Mouse (Mus musculus) ES-E14 (cell line): ENCODE data around the gene Lrrc4. TPM values are rescaled to one million over a fixed set of nuclear protein-coding genes. Genes with fewer than 3 reads are reported as not detected.

ENCODE experiments used
- DNase-seq: peaks from one replicate; pipeline ENCODE4 v3.0.0-alpha.2; 2013; ENCODE audit warnings: low read depth, low spot score
- H3K27ac ChIP-seq: 2 replicates; pipeline ENCODE4 v1.5.1; 2012; ENCODE audit warnings: low read depth, mild to moderate bottlenecking, low read length, moderate library complexity, mixed read lengths; ENCODE audit not compliant: poor library complexity, insufficient read depth, severe bottlenecking
- H3K36me3 ChIP-seq: 2 replicates; pipeline ENCODE4 v1.6.1; 2012; ENCODE audit warnings: mild to moderate bottlenecking, low read length, moderate library complexity, mixed read lengths; ENCODE audit not compliant: control insufficient read depth, poor library complexity, insufficient read depth, severe bottlenecking
- H3K4me1 ChIP-seq, 2 experiments: fragments of 150-350 bp in 1 of 2; sonication (generic) in 1 of 2; 2 replicates each; pipeline ENCODE4 v1.6.1; 2012; ENCODE audit warnings: low read length in 2 of 2, mild to moderate bottlenecking in 1 of 2, mixed read lengths in 1 of 2; ENCODE audit not compliant: control insufficient read depth in 2 of 2, insufficient read depth in 2 of 2, poor library complexity in 1 of 2
- H3K4me3 ChIP-seq, 2 experiments: fragments of 150-350 bp in 1 of 2; sonication (generic) in 1 of 2; 2 replicates each; pipeline ENCODE4 v1.5.1; 2012; ENCODE audit warnings: low read length in 2 of 2, low read depth in 1 of 2, mild to moderate bottlenecking in 1 of 2, mixed read lengths in 1 of 2; ENCODE audit not compliant: insufficient read depth in 1 of 2, poor library complexity in 1 of 2, severe bottlenecking in 1 of 2
- H3K9ac ChIP-seq: 2 replicates; pipeline ENCODE4 v1.6.1; 2012; ENCODE audit warnings: low read depth, mild to moderate bottlenecking, low read length, mixed read lengths; ENCODE audit not compliant: poor library complexity, insufficient read depth, severe bottlenecking
- H3K9me3 ChIP-seq: fragments of 150-350 bp; sonication (generic); 2 replicates; pipeline ENCODE4 v1.6.1; 2012; ENCODE audit warnings: low read depth, mild to moderate bottlenecking, low read length; ENCODE audit not compliant: control insufficient read depth, insufficient read depth
- CHD2 ChIP-seq: IDR thresholded peaks from 2 replicates; pipeline ENCODE4 v1.6.1; 2014; ENCODE audit warnings: mild to moderate bottlenecking, low read depth, low read length, inconsistent platforms
- HCFC1 ChIP-seq: IDR thresholded peaks from 2 replicates; pipeline ENCODE4 v1.6.1; 2012; ENCODE audit warnings: low read length, inconsistent platforms, borderline replicate concordance; ENCODE audit not compliant: insufficient read depth
- MAFK ChIP-seq: IDR thresholded peaks from 2 replicates; pipeline ENCODE4 v1.6.1; 2014; ENCODE audit warnings: mild to moderate bottlenecking, low read depth, low read length, inconsistent platforms; ENCODE audit not compliant: insufficient read depth
- ZC3H11A ChIP-seq: IDR thresholded peaks from 2 replicates; pipeline ENCODE4 v1.6.1; 2012; ENCODE audit warnings: low read depth, mild to moderate bottlenecking, inconsistent platforms, low read length, borderline replicate concordance
- ZNF384 ChIP-seq: IDR thresholded peaks from 2 replicates; pipeline ENCODE4 v1.6.1; 2012; ENCODE audit warnings: low read depth, low read length, inconsistent platforms
- in situ Hi-C, 2 experiments: fragments of 600-800 bp; cut with MboI; formaldehyde crosslinking; loops; one replicate each; pipeline ENCODE4 v1.15.1; 2025; ENCODE audit warnings: low sequenced_read_pairs in 2 of 2, inconsistent platforms in 1 of 2; ENCODE audit not compliant: unreplicated experiment in 2 of 2
- total RNA-seq: library from RNA; depleted of rRNA; stranded (reverse); fragments of 300-350 nt; gene quantifications from 2 replicates; pipeline ENCODE4 v1.2.3, GENCODE M21; 2012

Gene Lrrc4
- total RNA-seq, 1 experiment = 0.85 TPM

- Histone ChIP-seq H3K9ac (no peak overlapping the region), H3K4me1 (no peaks in the 10 kb centered on the region), H3K27ac (no peak overlapping the region), H3K4me3 (no peak overlapping the region), H3K36me3 (peaks cover 2% of the 10 kb centered on the region; the same call in 1 of the 2 replicates), H3K9me3 (no peaks in the 10 kb centered on the region)
- in situ Hi-C loops = no loop called here
- DNase-seq = no peak
- no peak for TF ChIP-seq MAFK
These were observed 40.3 kb upstream of the Lrrc4 start for GRCm38 (mm10) chr6:28871725-28872420.

GRCm38 (mm10) chr6:28867516-28868251, 36.1 kb upstream of the Lrrc4 start:
- Histone ChIP-seq H3K4me3 (no peak overlapping the region), H3K36me3 (no peaks in the 10 kb centered on the region), H3K9ac (no peak overlapping the region), H3K9me3 (no peaks in the 10 kb centered on the region), H3K4me1 (no peaks in the 10 kb centered on the region), H3K27ac (no peak overlapping the region)
- in situ Hi-C loops = no loop called here
- DNase-seq = no peak
- TF ChIP-seq ZNF384 (no peak), HCFC1 (no peak), ZC3H11A (no peak), CHD2 (no peak), MAFK (no peak)

- no peak for TF ChIP-seq MAFK
- TF ChIP-seq ZNF384 = no peak
- no peak for TF ChIP-seq HCFC1
- TF ChIP-seq CHD2 = no peak
- no peak for TF ChIP-seq ZC3H11A
- Histone ChIP-seq H3K9ac (no peak overlapping the region), H3K9me3 (no peaks in the 10 kb centered on the region), H3K36me3 (no peaks in the 10 kb centered on the region), H3K4me1 (no peaks in the 10 kb centered on the region), H3K4me3 (no peak overlapping the region), H3K27ac (no peak overlapping the region)
- DNase-seq = no peak
- in situ Hi-C loops = no loop called here
These were observed 34.7 kb upstream of the Lrrc4 start for GRCm38 (mm10) chr6:28866206-28866605.

GRCm38 (mm10) chr6:28865112-28865511, 33.6 kb upstream of the Lrrc4 start:
- Histone ChIP-seq H3K4me3 (no peak overlapping the region), H3K27ac (no peak overlapping the region), H3K4me1 (no peaks in the 10 kb centered on the region), H3K9ac (no peak overlapping the region), H3K36me3 (no peaks in the 10 kb centered on the region), H3K9me3 (no peaks in the 10 kb centered on the region)
- no peak for DNase-seq
- TF ChIP-seq CHD2 (no peak), ZNF384 (no peak)
- in situ Hi-C loops = no loop called here

- TF ChIP-seq MAFK (no peak), ZNF384 (no peak), HCFC1 (no peak), CHD2 (no peak), ZC3H11A (no peak)
- Histone ChIP-seq H3K4me3 (no peak overlapping the region), H3K9me3 (no peaks in the 10 kb centered on the region), H3K36me3 (no peaks in the 10 kb centered on the region), H3K4me1 (no peaks in the 10 kb centered on the region), H3K9ac (no peak overlapping the region), H3K27ac (no peak overlapping the region)
- no peak for DNase-seq
- in situ Hi-C loops = no loop called here
These were observed 33.1 kb upstream of the Lrrc4 start for GRCm38 (mm10) chr6:28864684-28865083.
